In the genomic region with DNA sequence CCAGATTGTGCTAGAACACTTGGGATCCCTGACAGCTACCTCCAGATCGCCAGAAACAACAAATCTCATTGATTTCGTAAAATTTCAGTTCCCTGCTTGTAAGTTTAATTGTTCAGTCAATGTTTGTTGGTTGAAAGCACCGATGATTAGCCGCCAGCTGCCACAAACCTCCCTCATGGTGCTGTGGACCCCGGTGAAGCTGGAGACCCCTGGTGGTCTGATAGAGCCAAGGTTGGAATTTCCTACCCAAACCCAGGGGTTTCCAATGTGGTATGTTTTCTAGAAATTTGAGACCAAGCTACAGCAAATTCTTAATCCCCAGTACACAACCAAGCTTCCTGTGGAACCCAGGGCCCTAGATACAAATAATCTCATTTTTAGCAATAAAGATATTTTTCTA, we compare ENCODE assay signal across 20 mouse cellular contexts. TPM values are rescaled to one million over a fixed set of nuclear protein-coding genes. Genes with fewer than 3 reads are reported as not detected.
DNase-seq lines count a peak whose midpoint lies in the region; ATAC-seq and TF ChIP-seq lines count a peak whose summit lies in the region.
"Had no signal": no experiment of that assay in that cellular context is flagged by ENCODE, and none has a peak within 500 bp of the region (broad histone marks: within the 10 kb centered on the region; RNA-seq: fewer than 3 reads in every experiment).

No protein-coding gene starts in this region.

- ATAC-seq in forebrain, embryonic 11.5 days (replicated peaks; ENCODE audit: low FRiP score): no peak
- no peak for ATAC-seq in forebrain, embryonic 14.5 days
- ATAC-seq: CD4-positive, CD25-positive, alpha-beta regulatory T cell, adult 4 months; inflammation-experienced regulatory T-cells, adult 6 months had no signal

- H3K9me3 ChIP-seq in forebrain, embryonic 11.5 days (ENCODE audit: control insufficient read depth, low read length): no peaks in the 10 kb centered on the region
- H3K9me3 ChIP-seq in forebrain, embryonic 14.5 days (replicated peaks; ENCODE audit: control insufficient read depth, low read length): no peaks in the 10 kb centered on the region
- H3K9me3 ChIP-seq: embryonic facial prominence, embryonic 12.5 days; heart, embryonic 12.5 days; hindbrain, embryonic 10.5 days had no signal

- H3K9ac ChIP-seq in forebrain, embryonic 11.5 days (ENCODE audit: low read length): no peak overlapping the region
- H3K9ac ChIP-seq in forebrain, embryonic 14.5 days (ENCODE audit: low read length): no peak overlapping the region
- H3K9ac ChIP-seq: embryonic facial prominence, embryonic 12.5 days; heart, embryonic 12.5 days; hindbrain, embryonic 14.5 days had no signal

- no peaks in the 10 kb centered on the region for H3K27me3 ChIP-seq in forebrain, embryonic 11.5 days (ENCODE audit: control insufficient read depth, insufficient read depth, low read length)
- no peaks in the 10 kb centered on the region for H3K27me3 ChIP-seq in forebrain, embryonic 14.5 days (replicated peaks; ENCODE audit: control insufficient read depth, insufficient read depth, low read length)
- H3K27me3 ChIP-seq: embryonic facial prominence, embryonic 12.5 days; heart, embryonic 12.5 days had no signal

- peak; percentile 44 for DNase-seq in forebrain, embryonic 11.5 days (ENCODE audit: low spot score)
- DNase-seq in forebrain, embryonic 14.5 days (ENCODE audit: low spot score): no peak
- DNase-seq in heart, adult 11 months: peak; percentile 64
- DNase-seq in heart, adult 18-20 months: no peak
- DNase-seq in layer of hippocampus, adult 2 months (ENCODE audit: low spot score in 2 of 2): no peak
- no peak for DNase-seq in layer of hippocampus, adult 9-10 months (ENCODE audit: low spot score)
- DNase-seq in retina, embryonic 14.5 days (ENCODE audit: low spot score): peak; percentile 39
- DNase-seq in retina, postnatal 1 day: no peak
- DNase-seq: adrenal gland, postnatal 10 days; B cell, adult 2 months; cerebellum, adult 11-12 months; cerebellum, adult 9-10 months; cerebellum, postnatal 25 days; gastrocnemius, postnatal 36 days had no signal

- no peak overlapping the region for H3K27ac ChIP-seq in forebrain, embryonic 11.5 days (ENCODE audit: low read depth, low read length)
- H3K27ac ChIP-seq in forebrain, embryonic 14.5 days (ENCODE audit: low read depth, low read length): no peak overlapping the region
- H3K27ac ChIP-seq in layer of hippocampus, adult 2 months: no peak overlapping the region
- H3K27ac ChIP-seq: embryonic facial prominence, embryonic 12.5 days; hindbrain, embryonic 10.5 days; hindbrain, embryonic 14.5 days had no signal

- no peak overlapping the region for H3K4me3 ChIP-seq in forebrain, embryonic 11.5 days (ENCODE audit: low read depth, low read length)
- no peak overlapping the region for H3K4me3 ChIP-seq in forebrain, embryonic 14.5 days (ENCODE audit: low read depth, low read length)
- no peak overlapping the region for H3K4me3 ChIP-seq in layer of hippocampus, adult 2 months
- H3K4me3 ChIP-seq: embryonic facial prominence, embryonic 12.5 days; heart, embryonic 12.5 days; hindbrain, embryonic 10.5 days had no signal

- H3K4me1 ChIP-seq in forebrain, embryonic 11.5 days (replicated peaks; ENCODE audit: control insufficient read depth, insufficient read depth, low read length): no peaks in the 10 kb centered on the region
- H3K4me1 ChIP-seq in forebrain, embryonic 14.5 days (ENCODE audit: control insufficient read depth, insufficient read depth, low read length): no peaks in the 10 kb centered on the region
- H3K4me1 ChIP-seq: embryonic facial prominence, embryonic 12.5 days; heart, embryonic 12.5 days; hindbrain, embryonic 10.5 days had no signal

- peaks cover 26% of the 10 kb centered on the region for H3K36me3 ChIP-seq in forebrain, embryonic 11.5 days (ENCODE audit: control insufficient read depth, insufficient read depth, low read length)
- H3K36me3 ChIP-seq in forebrain, embryonic 14.5 days (ENCODE audit: control insufficient read depth, insufficient read depth, low read length): peaks cover 87% of the 10 kb centered on the region

- WGBS in forebrain, embryonic 11.5 days: 91% methylated on average over 5 of the region's 5 CpGs
- WGBS in forebrain, embryonic 14.5 days: 79% methylated on average over 5 of the region's 5 CpGs

- TF ChIP-seq CTCF in layer of hippocampus, adult 2 months (conservative IDR thresholded peaks at IDR 0.05): peak; percentile 34

- no peak overlapping the region for H3K4me2 ChIP-seq in forebrain, embryonic 11.5 days (ENCODE audit: low read depth, low read length, severe bottlenecking)
- no peak overlapping the region for H3K4me2 ChIP-seq in forebrain, embryonic 14.5 days (ENCODE audit: low read length)
- H3K4me2 ChIP-seq: embryonic facial prominence, embryonic 12.5 days; heart, embryonic 12.5 days; hindbrain, embryonic 14.5 days had no signal

RNA-seq across cellular contexts. Expression of gene Retreg1, which starts 41.3 kb away (rescaled TPM):
- 2.1 and 2.2 TPM in 2 replicates for polyA plus RNA-seq in forebrain, embryonic 11.5 days (2014; fragmentation: Nextera tagmentation; extraction: Ambion mirVana)
- 6.7 and 8.1 TPM in 2 replicates for polyA plus RNA-seq in forebrain, embryonic 14.5 days (2014; fragmentation: Nextera tagmentation; extraction: Ambion mirVana)
- total RNA-seq in heart, adult 18-20 months (2021): 100 to 1,000 TPM; 294 to 314 TPM
- total RNA-seq in layer of hippocampus, adult 2 months (2021): 10 to 100 TPM; 27.3 to 28.6 TPM

Comparison
In these comparisons a context has a peak if more than half of its experiments do, and no peak if none do; other contexts are left out.
1. DNase-seq: peak in forebrain, embryonic 11.5 days (single experiment), heart, adult 11 months (single experiment) and retina, embryonic 14.5 days (single experiment); none in forebrain, embryonic 14.5 days (single experiment), heart, adult 18-20 months (0 of 2), layer of hippocampus, adult 2 months (0 of 2), layer of hippocampus, adult 9-10 months (single experiment) and retina, postnatal 1 day (single experiment).
2. RNA of gene Retreg1, which starts 41.3 kb away (total RNA-seq): 294 to 314 TPM in heart, adult 18-20 months; 27.3 to 28.6 TPM in layer of hippocampus, adult 2 months; every median in the first group is over 4 times any median in the second.